Mouse (Mus musculus): ENCODE results near the gene Fam107b.

Gene Fam107b

GRCm38 (mm10) chr2:3787752-3788423 lies 217.6 kb downstream of the Fam107b start:
- DNase-seq = no peak

- no peak for DNase-seq
These were observed 218.1 kb downstream of the Fam107b start for GRCm38 (mm10) chr2:3788424-3788786.

- no peak for DNase-seq
These were observed 226.3 kb downstream of the Fam107b start for GRCm38 (mm10) chr2:3796543-3796942.

- peak; percentile 65 for DNase-seq
These were observed 229.7 kb downstream of the Fam107b start for GRCm38 (mm10) chr2:3799767-3800554.

GRCm38 (mm10) chr2:3800555-3800878 lies 230.2 kb downstream of the Fam107b start:
- DNase-seq = no peak

GRCm38 (mm10) chr2:3805742-3806141 lies 235.5 kb downstream of the Fam107b start:
- no peak for DNase-seq

- DNase-seq = no peak
These were observed 240.0 kb downstream of the Fam107b start for GRCm38 (mm10) chr2:3810321-3810720.

- DNase-seq = peak; percentile 51
These were observed 245.9 kb downstream of the Fam107b start for GRCm38 (mm10) chr2:3816142-3816609.

- DNase-seq = no peak
These were observed 247.3 kb downstream of the Fam107b start for GRCm38 (mm10) chr2:3817626-3818025.

GRCm38 (mm10) chr2:3822483-3823455 lies 252.5 kb downstream of the Fam107b start:
- DNase-seq = peak; percentile 12

All from kidney, postnatal 10 days (tissue).